In genomic region chr1:128607423-128607822, GRCm38 (mm10) we compare ENCODE assay signal across 14 mouse cellular contexts.
"Had no signal": no experiment of that assay in that cellular context is flagged by ENCODE, and none has a peak within 500 bp of the region (broad histone marks: within the 10 kb centered on the region; RNA-seq: fewer than 3 reads in every experiment).

No protein-coding gene starts in this region.

- H3K4me1 ChIP-seq: liver, embryonic 15.5 days; midbrain, embryonic 13.5 days; neural tube, embryonic 13.5 days; neural tube, embryonic 15.5 days had no signal

- H3K27ac ChIP-seq: liver, embryonic 15.5 days; midbrain, embryonic 10.5 days; midbrain, embryonic 13.5 days; neural tube, embryonic 13.5 days; neural tube, embryonic 15.5 days had no signal

- H3K9me3 ChIP-seq: liver, embryonic 15.5 days; midbrain, embryonic 10.5 days; midbrain, embryonic 13.5 days; neural tube, embryonic 13.5 days; neural tube, embryonic 15.5 days had no signal

- H3K27me3 ChIP-seq: liver, embryonic 15.5 days; midbrain, embryonic 13.5 days; neural tube, embryonic 13.5 days had no signal

- H3K36me3 ChIP-seq: liver, embryonic 15.5 days; midbrain, embryonic 10.5 days; midbrain, embryonic 13.5 days; neural tube, embryonic 13.5 days; neural tube, embryonic 15.5 days had no signal

- H3K9ac ChIP-seq: liver, embryonic 15.5 days; lung, embryonic 14.5 days; midbrain, embryonic 13.5 days; neural tube, embryonic 13.5 days; neural tube, embryonic 15.5 days had no signal

- H3K4me2 ChIP-seq: liver, embryonic 15.5 days; lung, embryonic 14.5 days; midbrain, embryonic 13.5 days; neural tube, embryonic 13.5 days; neural tube, embryonic 15.5 days had no signal

- ATAC-seq: midbrain, embryonic 13.5 days; midbrain, embryonic 16.5 days had no signal

- DNase-seq: lung, embryonic 14.5 days; lung, postnatal 10 days; right cerebral cortex, adult 18-20 months; right cerebral cortex, postnatal 25 days; right cerebral cortex, postnatal 4 days; thymus, postnatal 14 days; thymus, postnatal 36 days had no signal

- H3K4me3 ChIP-seq: liver, embryonic 15.5 days; midbrain, embryonic 10.5 days; midbrain, embryonic 13.5 days; myocyte; neural tube, embryonic 13.5 days; neural tube, embryonic 15.5 days had no signal
